Mouse (Mus musculus): Measurements from ENCODE around the gene Anks1b. TPM values are rescaled to one million over a fixed set of nuclear protein-coding genes. Genes with fewer than 3 reads are reported as not detected.

Anks1b gene
- polyA plus RNA-seq, 1 experiment from 2014 or later = 1.9 TPM

DNA sequence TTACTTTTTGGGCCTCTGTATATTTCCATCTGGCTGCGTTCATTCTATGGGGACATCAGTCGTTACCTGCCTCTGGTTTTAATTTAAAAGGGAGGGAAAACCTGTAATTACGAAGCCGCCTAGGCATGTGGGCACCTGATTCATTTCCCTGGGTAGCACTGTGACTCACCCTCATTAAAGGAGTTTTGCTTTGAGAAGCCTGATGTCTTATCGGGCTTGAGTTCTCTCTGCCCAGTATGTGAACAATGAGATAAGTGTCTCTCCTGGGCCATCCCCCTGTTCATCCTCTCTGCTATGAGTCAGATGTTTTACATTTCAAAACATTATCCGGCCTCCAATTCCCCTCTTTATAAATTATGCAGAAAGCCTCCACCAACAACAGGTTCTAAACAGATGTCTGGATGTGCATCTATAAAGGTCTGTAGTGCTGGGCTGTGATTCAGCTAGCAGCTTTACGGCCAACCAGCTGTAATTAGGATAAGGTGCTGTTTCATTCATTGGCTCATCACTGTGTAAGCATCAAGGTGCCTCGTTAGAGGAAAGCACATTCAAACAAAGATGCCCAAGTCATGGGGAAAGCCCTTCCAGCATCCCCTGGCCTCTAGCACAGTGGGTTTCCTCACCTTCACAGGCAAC, 507.5 kb downstream of the Anks1b start:
- Histone ChIP-seq H3K9ac (ENCODE audit: low read depth, low read length) (no peak overlapping the region), H3K4me3 (ENCODE audit: low read depth, low read length) (no peak overlapping the region), H3K9me3 (ENCODE audit: control insufficient read depth) (no peaks in the 10 kb centered on the region), H3K27ac (ENCODE audit: low read depth, low read length) (no peak overlapping the region), H3K36me3 (ENCODE audit: control insufficient read depth, insufficient read depth) (no peaks in the 10 kb centered on the region), H3K4me1 (replicated peaks; ENCODE audit: control insufficient read depth, insufficient read depth, low read length) (no peaks in the 10 kb centered on the region), H3K4me2 (replicated peaks; ENCODE audit: low read depth) (no peak overlapping the region), H3K27me3 (replicated peaks; ENCODE audit: control insufficient read depth, insufficient read depth, low read length) (no peaks in the 10 kb centered on the region)
- WGBS = 79% methylated on average over 8 of the region's 8 CpGs
- no peak for TF ChIP-seq CTCF (IDR thresholded peaks at IDR 0.05; ENCODE audit: low read depth)
- no peak for ATAC-seq

DNA sequence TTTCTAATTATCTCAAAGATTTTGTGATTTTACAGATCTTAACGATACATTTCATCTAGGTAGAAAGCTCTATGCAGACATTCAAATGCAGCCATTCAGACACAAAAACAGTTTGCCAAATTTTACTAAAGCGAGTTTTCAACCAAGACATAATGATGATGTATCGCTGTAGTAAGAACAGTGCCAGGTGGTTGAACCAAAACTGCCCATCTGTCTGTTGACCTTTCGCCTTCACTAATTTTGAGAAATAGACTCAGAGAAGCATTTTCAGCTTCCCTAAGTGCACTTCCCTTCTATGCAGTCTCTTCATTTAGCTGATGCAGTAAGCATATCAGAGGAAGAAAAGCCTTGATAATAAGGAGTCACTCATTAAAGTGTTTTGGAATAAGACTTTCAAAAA, 527.1 kb downstream of the Anks1b start:
- no peaks in the 10 kb centered on the region for H3K36me3 ChIP-seq (ENCODE audit: control insufficient read depth, insufficient read depth)
- no peak for TF ChIP-seq CTCF (IDR thresholded peaks at IDR 0.05; ENCODE audit: low read depth)
- H3K4me1 ChIP-seq (replicated peaks; ENCODE audit: control insufficient read depth, insufficient read depth, low read length) = no peaks in the 10 kb centered on the region
- ATAC-seq = no peak
- no peak overlapping the region for H3K9ac ChIP-seq (ENCODE audit: low read depth, low read length)
- 90% methylated on average over 4 of the region's 4 CpGs for WGBS
- no peaks in the 10 kb centered on the region for H3K27me3 ChIP-seq (replicated peaks; ENCODE audit: control insufficient read depth, insufficient read depth, low read length)
- H3K4me3 ChIP-seq (ENCODE audit: low read depth, low read length) = no peak overlapping the region
- H3K27ac ChIP-seq (ENCODE audit: low read depth, low read length) = no peak overlapping the region
- no peaks in the 10 kb centered on the region for H3K9me3 ChIP-seq (ENCODE audit: control insufficient read depth)
- no peak overlapping the region for H3K4me2 ChIP-seq (replicated peaks; ENCODE audit: low read depth)

DNA sequence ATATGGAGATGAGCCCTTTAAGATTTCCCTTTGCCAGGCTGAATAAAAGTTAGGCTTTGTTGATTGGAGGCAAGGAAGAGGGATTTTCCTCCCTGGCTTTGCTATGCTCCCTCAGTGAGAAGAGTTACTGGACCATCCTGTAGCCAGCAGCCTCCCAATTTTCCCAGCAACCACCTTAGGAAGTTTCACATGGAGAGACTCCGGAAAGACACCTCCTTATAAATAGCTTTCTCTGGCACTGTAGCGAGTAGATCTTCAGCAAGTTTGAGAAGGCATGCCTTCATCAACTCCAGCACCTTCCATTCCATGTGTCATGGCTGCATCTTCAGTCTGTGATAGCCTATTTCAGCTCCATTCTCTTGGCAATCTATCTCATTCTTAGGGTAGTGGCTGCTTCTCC, 535.2 kb downstream of the Anks1b start:
- Histone ChIP-seq H3K9me3 (ENCODE audit: control insufficient read depth) (no peaks in the 10 kb centered on the region), H3K27ac (ENCODE audit: low read depth, low read length) (no peak overlapping the region), H3K4me2 (replicated peaks; ENCODE audit: low read depth) (no peak overlapping the region), H3K27me3 (replicated peaks; ENCODE audit: control insufficient read depth, insufficient read depth, low read length) (no peaks in the 10 kb centered on the region), H3K4me1 (replicated peaks; ENCODE audit: control insufficient read depth, insufficient read depth, low read length) (no peaks in the 10 kb centered on the region), H3K36me3 (ENCODE audit: control insufficient read depth, insufficient read depth) (no peaks in the 10 kb centered on the region), H3K9ac (ENCODE audit: low read depth, low read length) (no peak overlapping the region), H3K4me3 (ENCODE audit: low read depth, low read length) (no peak overlapping the region)
- 79% methylated on average over 2 of the region's 2 CpGs for WGBS
- TF ChIP-seq CTCF (IDR thresholded peaks at IDR 0.05; ENCODE audit: low read depth) = no peak
- no peak for ATAC-seq

DNA sequence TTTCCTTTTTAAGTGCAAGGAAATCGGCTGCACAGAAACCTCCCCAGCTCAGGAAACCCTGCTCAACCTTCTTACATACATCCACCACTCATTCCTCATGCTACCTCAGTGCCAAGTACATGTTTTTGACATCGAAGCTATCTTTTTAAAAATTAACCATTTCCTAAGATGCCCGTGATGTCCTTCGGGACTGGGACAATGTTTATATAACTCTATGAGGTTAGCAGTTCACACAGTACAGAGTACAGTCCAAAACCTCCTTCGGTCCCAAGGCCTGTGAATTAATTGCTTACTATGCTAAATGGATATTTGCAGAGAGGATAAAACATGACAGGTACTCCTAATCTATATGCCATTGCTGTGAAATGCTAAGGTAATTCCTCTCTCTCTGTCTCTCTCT, 558.2 kb downstream of the Anks1b start:
- Histone ChIP-seq H3K9ac (ENCODE audit: low read depth, low read length) (no peak overlapping the region), H3K36me3 (ENCODE audit: control insufficient read depth, insufficient read depth) (no peaks in the 10 kb centered on the region), H3K9me3 (ENCODE audit: control insufficient read depth) (no peaks in the 10 kb centered on the region), H3K27me3 (replicated peaks; ENCODE audit: control insufficient read depth, insufficient read depth, low read length) (no peaks in the 10 kb centered on the region), H3K4me2 (replicated peaks; ENCODE audit: low read depth) (no peak overlapping the region), H3K27ac (ENCODE audit: low read depth, low read length) (no peak overlapping the region), H3K4me1 (replicated peaks; ENCODE audit: control insufficient read depth, insufficient read depth, low read length) (no peaks in the 10 kb centered on the region), H3K4me3 (ENCODE audit: low read depth, low read length) (no peak overlapping the region)
- no peak for TF ChIP-seq CTCF (IDR thresholded peaks at IDR 0.05; ENCODE audit: low read depth)
- ATAC-seq = no peak
- WGBS = 48% methylated on average over 5 of the region's 5 CpGs

DNA sequence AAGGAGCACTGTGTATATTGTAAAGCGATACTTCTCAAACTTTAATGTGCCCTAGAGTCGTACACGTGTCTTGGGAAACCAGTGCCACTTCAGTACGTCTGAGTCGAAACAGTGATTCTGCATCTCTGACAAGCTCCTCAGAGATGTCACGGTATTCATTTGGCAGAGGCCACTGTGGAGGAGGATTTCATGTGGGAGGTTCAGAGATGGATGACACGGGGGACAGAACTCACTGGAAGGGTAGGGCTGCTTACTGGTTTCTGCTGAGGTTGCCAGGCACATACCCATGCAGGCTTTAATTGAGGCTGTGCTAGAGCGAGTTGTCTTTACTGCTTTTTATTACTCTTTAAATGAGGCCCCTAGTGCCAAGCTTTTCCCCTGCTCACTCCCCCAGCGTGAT, 558.7 kb downstream of the Anks1b start:
- Histone ChIP-seq H3K9ac (ENCODE audit: low read depth, low read length) (no peak overlapping the region), H3K27ac (ENCODE audit: low read depth, low read length) (no peak overlapping the region), H3K4me2 (replicated peaks; ENCODE audit: low read depth) (no peak overlapping the region), H3K4me1 (replicated peaks; ENCODE audit: control insufficient read depth, insufficient read depth, low read length) (no peaks in the 10 kb centered on the region), H3K36me3 (ENCODE audit: control insufficient read depth, insufficient read depth) (no peaks in the 10 kb centered on the region), H3K9me3 (ENCODE audit: control insufficient read depth) (no peaks in the 10 kb centered on the region), H3K4me3 (ENCODE audit: low read depth, low read length) (no peak overlapping the region), H3K27me3 (replicated peaks; ENCODE audit: control insufficient read depth, insufficient read depth, low read length) (no peaks in the 10 kb centered on the region)
- no peak for ATAC-seq
- WGBS = 58% methylated on average over 9 of the region's 9 CpGs
- TF ChIP-seq CTCF (IDR thresholded peaks at IDR 0.05; ENCODE audit: low read depth) = no peak

DNA sequence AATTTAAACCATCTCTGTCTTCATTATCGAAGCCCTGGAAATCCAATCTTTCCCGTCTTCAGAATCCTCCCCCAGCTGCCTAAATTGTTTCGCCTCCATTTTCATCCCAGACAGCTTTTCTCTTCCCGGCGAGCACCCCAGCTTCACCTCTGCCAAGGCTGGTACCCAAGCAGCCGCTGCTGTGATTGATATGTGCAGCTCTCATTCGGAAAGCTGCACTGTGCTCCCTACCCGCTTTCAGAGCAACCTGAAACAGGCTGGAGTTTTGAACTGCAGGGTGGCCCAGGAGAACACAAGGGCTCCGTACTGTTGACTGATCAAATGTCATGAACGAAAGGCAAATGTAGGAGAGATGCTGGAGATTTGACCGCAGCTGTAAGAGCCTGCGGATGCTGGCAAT, 559.2 kb downstream of the Anks1b start:
- Histone ChIP-seq H3K36me3 (ENCODE audit: control insufficient read depth, insufficient read depth) (no peaks in the 10 kb centered on the region), H3K4me2 (replicated peaks; ENCODE audit: low read depth) (no peak overlapping the region), H3K27me3 (replicated peaks; ENCODE audit: control insufficient read depth, insufficient read depth, low read length) (no peaks in the 10 kb centered on the region), H3K9me3 (ENCODE audit: control insufficient read depth) (no peaks in the 10 kb centered on the region), H3K9ac (ENCODE audit: low read depth, low read length) (no peak overlapping the region), H3K27ac (ENCODE audit: low read depth, low read length) (no peak overlapping the region), H3K4me3 (ENCODE audit: low read depth, low read length) (no peak overlapping the region), H3K4me1 (replicated peaks; ENCODE audit: control insufficient read depth, insufficient read depth, low read length) (no peaks in the 10 kb centered on the region)
- 72% methylated on average over 12 of the region's 12 CpGs for WGBS
- no peak for TF ChIP-seq CTCF (IDR thresholded peaks at IDR 0.05; ENCODE audit: low read depth)
- no peak for ATAC-seq

DNA sequence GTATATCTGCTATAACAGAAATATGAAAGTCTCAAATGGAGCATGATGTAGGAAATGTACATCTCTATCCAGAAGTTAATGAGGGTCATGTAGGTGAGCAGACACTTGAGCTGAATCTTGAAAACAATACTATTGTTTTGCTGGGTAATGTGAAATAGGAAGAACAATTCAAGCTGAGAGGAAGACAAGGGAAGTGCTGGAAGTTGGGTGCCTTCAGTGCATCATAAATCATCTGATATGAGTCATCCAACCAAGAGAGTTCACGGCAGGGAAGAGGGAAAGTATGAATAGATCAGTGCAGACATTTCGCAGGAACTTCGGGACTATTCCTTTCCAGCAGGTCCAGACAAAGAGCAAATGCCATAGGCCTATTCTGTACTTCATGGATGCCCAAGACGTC, 567.7 kb downstream of the Anks1b start:
- no peak for ATAC-seq
- no peak for TF ChIP-seq CTCF (IDR thresholded peaks at IDR 0.05; ENCODE audit: low read depth)
- no peak overlapping the region for H3K4me2 ChIP-seq (replicated peaks; ENCODE audit: low read depth)

More for the DNA sequence above, 567.7 kb downstream of the Anks1b start:
- H3K4me1 ChIP-seq (replicated peaks; ENCODE audit: control insufficient read depth, insufficient read depth, low read length) = no peaks in the 10 kb centered on the region
- no peak overlapping the region for H3K27ac ChIP-seq (ENCODE audit: low read depth, low read length)
- no peaks in the 10 kb centered on the region for H3K9me3 ChIP-seq (ENCODE audit: control insufficient read depth)
- no peak overlapping the region for H3K9ac ChIP-seq (ENCODE audit: low read depth, low read length)
- H3K27me3 ChIP-seq (replicated peaks; ENCODE audit: control insufficient read depth, insufficient read depth, low read length) = no peaks in the 10 kb centered on the region
- 71% methylated on average over 4 of the region's 4 CpGs for WGBS
- H3K36me3 ChIP-seq (ENCODE audit: control insufficient read depth, insufficient read depth) = no peaks in the 10 kb centered on the region
- H3K4me3 ChIP-seq (ENCODE audit: low read depth, low read length) = no peak overlapping the region

All from intestine, postnatal 0 days (tissue).